Mouse (Mus musculus): Measurements from ENCODE around the gene Pxylp1.
"Not testable (repeated sequence)": the region's sequence is repeated elsewhere in the genome, so short reads cannot be mapped to it uniquely, and the experiment has no call there.

The Pxylp1 gene

GRCm38 (mm10) chr9:96892546-96892945 lies at the start of gene Pxylp1:
Gene Pxylp1, minus strand, starts transcription at chr9:96892669.
- DNase-seq = no peak

- DNase-seq = no peak
Measured at GRCm38 (mm10) chr9:96938887-96939286, 46.4 kb upstream of the Pxylp1 start.

GRCm38 (mm10) chr9:96936427-96936826 lies 44.0 kb upstream of the Pxylp1 start:
- DNase-seq = not testable (repeated sequence)

- no peak for DNase-seq
Measured at GRCm38 (mm10) chr9:96935556-96936300, 43.3 kb upstream of the Pxylp1 start.

- no peak for DNase-seq
Measured at GRCm38 (mm10) chr9:96934816-96935215, 42.3 kb upstream of the Pxylp1 start.

- DNase-seq = no peak
Measured at GRCm38 (mm10) chr9:96932751-96933150, 40.3 kb upstream of the Pxylp1 start.

- DNase-seq = no peak
Measured at GRCm38 (mm10) chr9:96923577-96924316, 31.3 kb upstream of the Pxylp1 start.

GRCm38 (mm10) chr9:96923119-96923518 lies 30.6 kb upstream of the Pxylp1 start:
- DNase-seq = no peak

GRCm38 (mm10) chr9:96916620-96917538 lies 24.4 kb upstream of the Pxylp1 start:
- DNase-seq = peak; percentile 95

GRCm38 (mm10) chr9:96916076-96916475 lies 23.6 kb upstream of the Pxylp1 start:
- DNase-seq = no peak

- DNase-seq = no peak
Measured at GRCm38 (mm10) chr9:96914851-96915250, 22.4 kb upstream of the Pxylp1 start.

GRCm38 (mm10) chr9:96914005-96914404 lies 21.5 kb upstream of the Pxylp1 start:
- no peak for DNase-seq

GRCm38 (mm10) chr9:96909503-96909902 lies 17.0 kb upstream of the Pxylp1 start:
- no peak for DNase-seq

- no peak for DNase-seq
Measured at GRCm38 (mm10) chr9:96908737-96909136, 16.3 kb upstream of the Pxylp1 start.

GRCm38 (mm10) chr9:96904360-96905355 lies 12.2 kb upstream of the Pxylp1 start:
- no peak for DNase-seq

GRCm38 (mm10) chr9:96899717-96900116 lies 7.2 kb upstream of the Pxylp1 start:
- DNase-seq = no peak

GRCm38 (mm10) chr9:96899004-96899403 lies 6.5 kb upstream of the Pxylp1 start:
- no peak for DNase-seq

- no peak for DNase-seq
Measured at GRCm38 (mm10) chr9:96896690-96897089, 4.2 kb upstream of the Pxylp1 start.

GRCm38 (mm10) chr9:96893582-96893981 lies 1.1 kb upstream of the Pxylp1 start:
- DNase-seq = no peak

GRCm38 (mm10) chr9:96891341-96892330 lies 833 bp downstream of the Pxylp1 start:
- peak; percentile 12 for DNase-seq

GRCm38 (mm10) chr9:96890756-96891155 lies 1.7 kb downstream of the Pxylp1 start:
- DNase-seq = peak; percentile 18

Measured in cerebellum, adult 11 months (tissue).